Mouse (Mus musculus) midbrain, postnatal 0 days (tissue): ENCODE measurements at regions not wholly inside any gene's neighbourhood (a gene's known extent, or its start where the extent isn't known, plus 50 kb on each side); places are given as distances from the start of the nearest gene placed in this dataset.

ENCODE experiments used
- ATAC-seq: fragments of 200-750 bp; cut with Nextera tagmentation; 2 replicates; pipeline ENCODE4 v1.8.0; 2017; ENCODE audit warnings: moderate number of reproducible peaks, mild to moderate bottlenecking, moderate TSS enrichment, moderate library complexity; ENCODE audit not compliant: low FRiP score
- DNase-seq: peaks from one replicate; pipeline ENCODE4 v3.0.0-alpha.2; 2015; ENCODE audit warnings: low spot score
- H3K27ac ChIP-seq: fragments of 300-500 bp; sonication (generic); 2 replicates; pipeline ENCODE4 v1.5.1; 2014; ENCODE audit warnings: low read depth, mild to moderate bottlenecking, low read length, mixed read lengths
- H3K27me3 ChIP-seq: fragments of 300-500 bp; sonication (generic); 2 replicates; pipeline ENCODE4 v1.6.1; 2014; ENCODE audit warnings: low read length, control low read depth, mixed read lengths; ENCODE audit not compliant: insufficient read depth
- H3K36me3 ChIP-seq: fragments of 300-500 bp; sonication (generic); 2 replicates; pipeline ENCODE4 v1.6.1; 2014; ENCODE audit warnings: low read length, control low read depth, mixed read lengths; ENCODE audit not compliant: insufficient read depth
- H3K4me1 ChIP-seq: fragments of 300-500 bp; sonication (generic); 2 replicates; pipeline ENCODE4 v1.6.1; 2014; ENCODE audit warnings: mild to moderate bottlenecking, control low read depth, antibody characterized with exemption, low read length, mixed read lengths; ENCODE audit not compliant: insufficient read depth
- H3K4me2 ChIP-seq: fragments of 300-500 bp; sonication (generic); 2 replicates; pipeline ENCODE4 v1.6.1; 2014; ENCODE audit warnings: low read depth, mild to moderate bottlenecking, low read length, mixed read lengths; ENCODE audit not compliant: poor library complexity, severe bottlenecking
- H3K4me3 ChIP-seq: fragments of 300-500 bp; sonication (generic); 2 replicates; pipeline ENCODE4 v1.5.1; 2014; ENCODE audit warnings: low read depth, mild to moderate bottlenecking, low read length, moderate library complexity
- H3K9ac ChIP-seq: fragments of 300-500 bp; sonication (generic); replicated peaks from 2 replicates; pipeline ENCODE4 v1.6.1; 2014; ENCODE audit warnings: mild to moderate bottlenecking, low read length, moderate library complexity, mixed read lengths; ENCODE audit not compliant: poor library complexity, severe bottlenecking
- H3K9me3 ChIP-seq: fragments of 300-500 bp; sonication (generic); 2 replicates; pipeline ENCODE4 v1.6.1; 2016; ENCODE audit warnings: low read length, control low read depth
- CTCF ChIP-seq: IDR thresholded peaks from 2 replicates; pipeline ENCODE4 v1.5.1; 2016; ENCODE audit warnings: antibody characterized with exemption, mild to moderate bottlenecking
- WGBS: fragments of 180-500 bp; shearing (Covaris S2); extraction: QIAGEN DNeasy Blood & Tissue Kit; methylation state at CpG from one replicate; pipeline ENCODE4 v1.1.7; 2014; 5-methylcytosine and 5-hydroxymethylcytosine counted together

GRCm38 (mm10) chr2:106081951-106082350, 78.6 kb upstream of the Dnajc24 start:
- ATAC-seq (no peak), DNase-seq (peak; percentile 79)
- 4% methylated on average over 7 of the region's 7 CpGs for WGBS
- H3K9ac ChIP-seq = no peak overlapping the region
- no peaks in the 10 kb centered on the region for H3K36me3 ChIP-seq
- H3K9me3 ChIP-seq = no peaks in the 10 kb centered on the region
- H3K4me2 ChIP-seq = no peak overlapping the region
- no peak overlapping the region for H3K27ac ChIP-seq
- H3K4me1 ChIP-seq = no peaks in the 10 kb centered on the region; the same call in 1 of the 2 replicates
- H3K27me3 ChIP-seq = no peaks in the 10 kb centered on the region
- H3K4me3 ChIP-seq = no peak overlapping the region
- TF ChIP-seq CTCF = peak; percentile 80

- H3K4me1 ChIP-seq = no peaks in the 10 kb centered on the region; the same call in 1 of the 2 replicates
- H3K27me3 ChIP-seq = no peaks in the 10 kb centered on the region
- DNase-seq (no peak), ATAC-seq (no peak)
- no peak for TF ChIP-seq CTCF
- H3K9ac ChIP-seq = no peak overlapping the region
- no peak overlapping the region for H3K4me3 ChIP-seq
- no peaks in the 10 kb centered on the region for H3K9me3 ChIP-seq
- WGBS = 65% methylated on average over 9 of the region's 9 CpGs
- no peak overlapping the region for H3K4me2 ChIP-seq
- no peaks in the 10 kb centered on the region for H3K36me3 ChIP-seq
- no peak overlapping the region for H3K27ac ChIP-seq
Measured at GRCm38 (mm10) chr2:106080626-106081025, 77.3 kb upstream of the Dnajc24 start.

GRCm38 (mm10) chr2:106078591-106078990, 75.2 kb upstream of the Dnajc24 start:
- 26% methylated on average over 3 of the region's 3 CpGs for WGBS
- no peak overlapping the region for H3K4me2 ChIP-seq
- H3K27me3 ChIP-seq = no peaks in the 10 kb centered on the region
- H3K4me3 ChIP-seq = no peak overlapping the region
- DNase-seq (no peak), ATAC-seq (no peak)
- H3K9me3 ChIP-seq = no peaks in the 10 kb centered on the region
- TF ChIP-seq CTCF = no peak
- H3K9ac ChIP-seq = no peak overlapping the region
- no peak overlapping the region for H3K27ac ChIP-seq
- no peaks in the 10 kb centered on the region for H3K4me1 ChIP-seq
- no peaks in the 10 kb centered on the region for H3K36me3 ChIP-seq

GRCm38 (mm10) chr2:106074441-106074840, 71.1 kb upstream of the Dnajc24 start:
- peak; percentile 32 for DNase-seq

GRCm38 (mm10) chr2:106064316-106064715, 61.0 kb upstream of the Dnajc24 start:
- no peaks in the 10 kb centered on the region for H3K36me3 ChIP-seq
- ATAC-seq (no peak), DNase-seq (no peak)
- WGBS = 83% methylated on average over 2 of the region's 2 CpGs
- H3K27me3 ChIP-seq = no peaks in the 10 kb centered on the region
- H3K4me3 ChIP-seq = no peak overlapping the region
- H3K4me2 ChIP-seq = no peak overlapping the region
- no peak for TF ChIP-seq CTCF
- no peak overlapping the region for H3K27ac ChIP-seq
- H3K4me1 ChIP-seq = no peaks in the 10 kb centered on the region
- H3K9ac ChIP-seq = no peak overlapping the region
- no peaks in the 10 kb centered on the region for H3K9me3 ChIP-seq

More at GRCm38 (mm10) chr2:106074441-106074840, 71.1 kb upstream of the Dnajc24 start:
- Histone ChIP-seq H3K36me3 (no peaks in the 10 kb centered on the region), H3K4me2 (no peak overlapping the region), H3K4me1 (no peaks in the 10 kb centered on the region), H3K27ac (no peak overlapping the region), H3K9ac (no peak overlapping the region), H3K4me3 (no peak overlapping the region), H3K9me3 (no peaks in the 10 kb centered on the region), H3K27me3 (no peaks in the 10 kb centered on the region)
- no peak for ATAC-seq
- 66% methylated on average over 6 of the region's 6 CpGs for WGBS
- no peak for TF ChIP-seq CTCF
